Mouse (Mus musculus): ENCODE results near the gene Atoh8. TPM values are rescaled to one million over a fixed set of nuclear protein-coding genes. Genes with fewer than 3 reads are reported as not detected.
A peak's percentile ranks its signal among the peaks of the same experiment; 100 is the strongest.

Atoh8 gene
- polyA plus RNA-seq, 1 experiment from 2014 or later = 9.6 TPM

DNA sequence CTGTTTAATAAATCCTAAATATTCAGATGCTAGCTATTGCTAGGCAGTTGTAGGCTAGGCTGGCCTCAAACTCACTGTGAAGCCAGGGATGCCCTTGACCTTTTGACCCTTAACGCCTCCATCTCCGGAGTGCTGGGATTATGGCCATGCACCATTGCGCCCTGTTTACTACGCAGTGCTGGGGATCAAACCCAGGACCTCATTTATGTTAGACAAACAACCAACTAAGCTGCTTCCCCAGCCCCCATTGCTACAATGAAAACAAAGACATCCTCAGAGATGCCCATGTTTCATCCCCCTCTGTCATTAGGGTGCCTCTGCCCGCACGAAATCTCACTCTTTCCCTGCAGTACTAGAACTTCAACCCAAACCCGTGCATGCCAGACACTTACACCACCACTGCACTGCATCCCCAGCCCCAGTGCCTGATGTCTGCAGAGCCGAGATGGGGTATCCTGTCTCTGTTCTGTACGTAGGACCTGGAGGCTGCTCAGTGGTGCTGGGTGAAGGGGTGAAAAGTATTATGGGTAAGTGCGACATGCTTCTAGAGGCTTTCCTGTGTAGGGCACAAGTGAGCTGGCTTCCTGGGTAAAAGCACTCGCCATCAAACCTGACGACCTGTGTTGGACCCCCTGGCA, 26.4 kb upstream of the Atoh8 start:
- peak; percentile 8; the same call in 1 of the 2 replicates for ATAC-seq (ENCODE audit: low FRiP score)
- Histone ChIP-seq H3K9ac (ENCODE audit: low read depth, low read length) (no peak overlapping the region), H3K4me3 (ENCODE audit: low read depth, low read length) (no peak overlapping the region), H3K27ac (ENCODE audit: low read depth, low read length) (no peak overlapping the region), H3K27me3 (ENCODE audit: control insufficient read depth, insufficient read depth, low read length) (no peaks in the 10 kb centered on the region), H3K36me3 (ENCODE audit: control insufficient read depth, insufficient read depth, low read length) (no peaks in the 10 kb centered on the region), H3K9me3 (ENCODE audit: control insufficient read depth, low read length) (no peaks in the 10 kb centered on the region), H3K4me2 (replicated peaks; ENCODE audit: low read depth, low read length) (no peak overlapping the region), H3K4me1 (replicated peaks; ENCODE audit: control insufficient read depth, insufficient read depth, low read length) (no peaks in the 10 kb centered on the region; the same call in 1 of the 2 replicates)
- 87% methylated on average over 12 of the region's 12 CpGs for WGBS
- no peak for DNase-seq (ENCODE audit: low spot score)

DNA sequence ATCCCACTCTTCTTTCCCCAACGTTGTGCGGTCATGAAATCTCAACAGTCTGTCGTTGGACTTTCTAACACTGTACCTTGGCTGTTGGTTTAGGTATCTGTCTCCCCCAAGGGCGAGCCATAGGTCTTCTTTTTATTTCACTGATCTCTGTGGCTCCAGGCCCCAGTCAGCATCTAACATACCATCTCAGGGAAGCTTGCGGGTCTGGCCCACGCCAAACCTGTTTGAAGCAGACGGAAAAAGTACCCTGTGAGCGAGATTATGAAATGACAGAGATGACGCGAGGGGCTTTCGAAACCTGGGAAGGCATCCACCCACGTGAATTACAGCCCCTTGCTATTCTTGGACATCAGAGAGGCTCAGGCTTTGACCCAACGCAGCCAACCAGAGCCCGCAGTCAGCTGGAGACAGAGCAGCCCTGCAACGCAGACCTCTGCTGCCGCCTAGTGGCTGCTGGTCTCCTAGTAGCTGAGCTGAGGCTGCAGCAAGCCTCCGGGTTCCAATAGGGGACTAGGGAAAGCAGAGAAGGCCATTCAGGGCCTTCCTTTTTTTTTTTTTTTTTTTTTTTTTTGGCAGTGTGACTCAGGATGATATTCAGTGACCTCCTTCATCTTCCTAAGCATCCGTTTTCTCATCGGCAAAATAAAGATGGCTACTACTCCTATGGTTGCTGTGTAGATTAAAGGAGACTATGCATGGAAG, 25.8 kb upstream of the Atoh8 start:
- Histone ChIP-seq H3K9me3 (ENCODE audit: control insufficient read depth, low read length) (no peaks in the 10 kb centered on the region), H3K27me3 (ENCODE audit: control insufficient read depth, insufficient read depth, low read length) (no peaks in the 10 kb centered on the region), H3K27ac (ENCODE audit: low read depth, low read length) (no peak overlapping the region), H3K4me2 (replicated peaks; ENCODE audit: low read depth, low read length) (no peak overlapping the region), H3K9ac (ENCODE audit: low read depth, low read length) (no peak overlapping the region), H3K4me1 (replicated peaks; ENCODE audit: control insufficient read depth, insufficient read depth, low read length) (no peaks in the 10 kb centered on the region; the same call in 1 of the 2 replicates), H3K36me3 (ENCODE audit: control insufficient read depth, insufficient read depth, low read length) (no peaks in the 10 kb centered on the region), H3K4me3 (ENCODE audit: low read depth, low read length) (no peak overlapping the region)
- ATAC-seq (ENCODE audit: low FRiP score) (peak; percentile 88), DNase-seq (ENCODE audit: low spot score) (peak; percentile 96)
- WGBS = 36% methylated on average over 19 of the region's 19 CpGs

DNA sequence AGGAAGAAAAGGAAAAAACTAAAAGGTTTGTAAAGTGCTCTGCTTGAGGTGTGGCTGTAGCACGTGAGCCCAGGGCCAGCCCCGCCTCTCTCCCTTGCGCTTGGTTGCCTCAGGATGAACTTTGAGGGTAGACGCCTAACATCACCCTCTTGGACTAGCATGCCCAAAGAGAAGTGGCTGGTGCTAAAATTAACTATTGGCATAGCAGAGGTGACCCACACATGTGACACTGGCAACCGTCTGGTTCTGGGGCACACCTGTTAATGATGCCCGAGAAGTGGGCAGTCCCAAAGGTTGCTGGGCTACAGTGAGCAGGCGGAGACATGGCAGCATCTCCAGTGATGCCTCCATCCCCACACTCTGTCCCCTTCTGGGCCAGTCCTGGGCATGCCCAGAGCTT, 24.1 kb upstream of the Atoh8 start:
- ATAC-seq (ENCODE audit: low FRiP score) = no peak
- H3K4me3 ChIP-seq (ENCODE audit: low read depth, low read length) = no peak overlapping the region
- H3K36me3 ChIP-seq (ENCODE audit: control insufficient read depth, insufficient read depth, low read length) = no peaks in the 10 kb centered on the region
- no peak overlapping the region for H3K4me2 ChIP-seq (replicated peaks; ENCODE audit: low read depth, low read length)
- H3K4me1 ChIP-seq (replicated peaks; ENCODE audit: control insufficient read depth, insufficient read depth, low read length) = no peaks in the 10 kb centered on the region
- no peak overlapping the region for H3K9ac ChIP-seq (ENCODE audit: low read depth, low read length)
- no peak overlapping the region for H3K27ac ChIP-seq (ENCODE audit: low read depth, low read length)
- no peaks in the 10 kb centered on the region for H3K27me3 ChIP-seq (ENCODE audit: control insufficient read depth, insufficient read depth, low read length)
- no peak for DNase-seq (ENCODE audit: low spot score)
- H3K9me3 ChIP-seq (ENCODE audit: control insufficient read depth, low read length) = no peaks in the 10 kb centered on the region
- 77% methylated on average over 7 of the region's 7 CpGs for WGBS

DNA sequence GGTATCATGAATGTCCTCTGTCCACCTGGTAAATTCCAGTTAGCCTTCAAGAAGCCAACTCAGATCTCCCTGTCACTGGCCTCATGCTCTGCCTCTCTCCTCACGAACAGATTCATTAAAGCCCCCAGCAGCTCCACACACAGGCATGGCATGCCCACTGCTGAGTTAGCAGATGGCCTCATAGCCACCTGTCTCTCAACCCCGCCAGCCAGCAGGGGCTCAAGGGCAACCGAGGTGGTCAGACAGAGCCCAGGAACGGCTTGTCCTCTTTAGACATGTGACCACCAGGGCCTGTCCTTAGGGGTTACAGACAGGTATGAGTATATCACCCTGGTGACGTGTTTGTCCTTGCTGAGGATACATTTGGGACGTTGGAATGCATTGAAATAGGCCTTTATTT, 19.9 kb upstream of the Atoh8 start:
- no peaks in the 10 kb centered on the region for H3K36me3 ChIP-seq (ENCODE audit: control insufficient read depth, insufficient read depth, low read length)
- ATAC-seq (ENCODE audit: low FRiP score) (no peak), DNase-seq (ENCODE audit: low spot score) (no peak)
- no peak overlapping the region for H3K9ac ChIP-seq (ENCODE audit: low read depth, low read length)
- no peak overlapping the region for H3K4me3 ChIP-seq (ENCODE audit: low read depth, low read length)
- 65% methylated on average over 6 of the region's 6 CpGs for WGBS
- no peaks in the 10 kb centered on the region for H3K27me3 ChIP-seq (ENCODE audit: control insufficient read depth, insufficient read depth, low read length)
- no peaks in the 10 kb centered on the region for H3K9me3 ChIP-seq (ENCODE audit: control insufficient read depth, low read length)
- H3K27ac ChIP-seq (ENCODE audit: low read depth, low read length) = no peak overlapping the region
- no peak overlapping the region for H3K4me2 ChIP-seq (replicated peaks; ENCODE audit: low read depth, low read length)
- H3K4me1 ChIP-seq (replicated peaks; ENCODE audit: control insufficient read depth, insufficient read depth, low read length) = no peaks in the 10 kb centered on the region

DNA sequence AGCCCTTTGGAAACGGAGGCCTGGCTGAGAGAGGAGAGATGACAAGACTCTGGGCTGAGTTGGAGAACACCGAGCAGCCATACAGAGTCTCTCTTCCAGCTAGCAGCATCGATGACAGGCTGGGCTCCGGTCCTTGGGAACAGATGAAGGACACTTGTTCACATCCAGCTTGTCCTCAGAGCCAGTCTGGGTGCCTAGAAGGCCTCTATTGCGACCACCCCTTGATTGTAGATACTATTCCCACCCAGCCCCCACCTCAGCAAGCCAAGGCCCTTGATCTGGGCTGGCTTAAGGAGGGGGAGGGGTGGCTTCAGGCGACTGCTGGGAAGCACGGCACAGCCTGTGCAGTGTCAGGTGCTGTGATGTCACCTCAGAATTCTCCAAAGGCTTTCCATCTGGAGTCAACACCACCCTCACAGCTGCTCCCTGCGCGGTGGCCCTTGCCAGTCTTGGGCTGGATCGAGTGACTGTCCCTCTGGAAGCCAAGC, 19.3 kb upstream of the Atoh8 start:
- Histone ChIP-seq H3K4me3 (ENCODE audit: low read depth, low read length) (no peak overlapping the region), H3K27ac (ENCODE audit: low read depth, low read length) (no peak overlapping the region), H3K27me3 (ENCODE audit: control insufficient read depth, insufficient read depth, low read length) (no peaks in the 10 kb centered on the region), H3K4me1 (replicated peaks; ENCODE audit: control insufficient read depth, insufficient read depth, low read length) (no peaks in the 10 kb centered on the region), H3K4me2 (replicated peaks; ENCODE audit: low read depth, low read length) (no peak overlapping the region), H3K36me3 (ENCODE audit: control insufficient read depth, insufficient read depth, low read length) (no peaks in the 10 kb centered on the region), H3K9me3 (ENCODE audit: control insufficient read depth, low read length) (no peaks in the 10 kb centered on the region), H3K9ac (ENCODE audit: low read depth, low read length) (no peak overlapping the region)
- WGBS = 57% methylated on average over 10 of the region's 10 CpGs
- ATAC-seq (ENCODE audit: low FRiP score) = peak; percentile 61
- no peak for DNase-seq (ENCODE audit: low spot score)

DNA sequence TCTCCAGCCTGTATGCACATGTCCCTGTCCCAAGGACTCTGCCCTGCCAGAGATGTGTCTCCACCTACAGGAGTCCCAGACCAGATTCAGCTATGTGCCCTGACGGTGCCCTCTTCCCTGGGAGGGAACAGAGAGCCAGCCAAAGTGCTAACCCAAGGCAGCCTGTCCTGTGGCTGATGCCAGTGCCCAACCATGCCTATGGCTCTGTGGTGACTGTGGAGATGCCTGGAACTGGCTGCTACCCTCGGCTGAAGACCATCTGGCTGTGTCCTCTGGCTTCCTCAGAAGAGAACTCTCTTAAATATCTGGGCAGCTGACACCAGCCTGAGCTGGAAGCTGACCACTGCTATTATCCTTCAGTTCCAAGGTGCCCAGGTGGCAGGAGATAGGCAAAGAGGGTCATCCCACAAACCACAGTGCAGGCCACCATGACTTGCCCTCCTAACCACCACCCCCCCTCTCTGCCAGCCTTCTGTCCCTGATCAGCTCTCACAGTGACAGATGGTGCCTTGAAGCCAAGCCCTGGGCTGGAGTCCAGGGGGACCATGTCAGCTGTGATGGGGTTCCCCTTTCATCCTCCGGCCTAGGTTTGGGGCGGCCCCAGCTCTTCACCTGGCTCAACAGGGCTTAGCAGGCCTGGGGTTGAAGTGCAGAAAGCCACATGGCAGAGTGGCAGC, 18.7 kb upstream of the Atoh8 start:
- 87% methylated on average over 4 of the region's 4 CpGs for WGBS
- no peak for ATAC-seq (ENCODE audit: low FRiP score)
- no peak for DNase-seq (ENCODE audit: low spot score)

DNA sequence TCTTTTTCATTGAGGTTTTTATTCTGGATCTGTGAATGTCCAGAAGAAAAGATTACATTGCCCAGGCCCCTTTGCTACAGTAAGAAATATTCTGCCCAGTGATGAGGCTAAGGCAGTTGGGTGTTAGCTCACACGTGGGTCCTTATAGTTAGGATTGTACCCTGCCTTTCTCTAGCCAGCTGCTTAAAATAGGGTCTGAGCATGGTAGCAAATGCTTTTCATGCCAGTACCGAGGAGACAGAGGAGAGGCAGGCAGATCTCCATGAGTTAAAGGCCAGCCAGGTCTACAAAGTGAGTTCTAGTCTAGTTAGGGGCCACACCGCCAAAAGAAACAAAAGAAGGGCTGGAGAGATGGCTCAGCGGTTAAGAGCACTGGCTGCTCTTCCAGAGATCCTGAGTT, 17.8 kb upstream of the Atoh8 start:
- DNase-seq (ENCODE audit: low spot score) = no peak
- Histone ChIP-seq H3K27me3 (ENCODE audit: control insufficient read depth, insufficient read depth, low read length) (no peaks in the 10 kb centered on the region), H3K4me1 (replicated peaks; ENCODE audit: control insufficient read depth, insufficient read depth, low read length) (no peaks in the 10 kb centered on the region), H3K9me3 (ENCODE audit: control insufficient read depth, low read length) (no peaks in the 10 kb centered on the region), H3K4me3 (ENCODE audit: low read depth, low read length) (no peak overlapping the region), H3K9ac (ENCODE audit: low read depth, low read length) (no peak overlapping the region), H3K27ac (ENCODE audit: low read depth, low read length) (no peak overlapping the region), H3K4me2 (replicated peaks; ENCODE audit: low read depth, low read length) (no peak overlapping the region), H3K36me3 (ENCODE audit: control insufficient read depth, insufficient read depth, low read length) (no peaks in the 10 kb centered on the region)
- 80% methylated on average over 4 of the region's 4 CpGs for WGBS
- ATAC-seq (ENCODE audit: low FRiP score) = no peak

More for the DNA sequence above, 18.7 kb upstream of the Atoh8 start:
- no peak overlapping the region for H3K4me2 ChIP-seq (replicated peaks; ENCODE audit: low read depth, low read length)
- no peak overlapping the region for H3K4me3 ChIP-seq (ENCODE audit: low read depth, low read length)
- no peak overlapping the region for H3K9ac ChIP-seq (ENCODE audit: low read depth, low read length)
- no peaks in the 10 kb centered on the region for H3K4me1 ChIP-seq (replicated peaks; ENCODE audit: control insufficient read depth, insufficient read depth, low read length)
- H3K27ac ChIP-seq (ENCODE audit: low read depth, low read length) = no peak overlapping the region
- no peaks in the 10 kb centered on the region for H3K9me3 ChIP-seq (ENCODE audit: control insufficient read depth, low read length)
- no peaks in the 10 kb centered on the region for H3K27me3 ChIP-seq (ENCODE audit: control insufficient read depth, insufficient read depth, low read length)
- no peaks in the 10 kb centered on the region for H3K36me3 ChIP-seq (ENCODE audit: control insufficient read depth, insufficient read depth, low read length)

DNA sequence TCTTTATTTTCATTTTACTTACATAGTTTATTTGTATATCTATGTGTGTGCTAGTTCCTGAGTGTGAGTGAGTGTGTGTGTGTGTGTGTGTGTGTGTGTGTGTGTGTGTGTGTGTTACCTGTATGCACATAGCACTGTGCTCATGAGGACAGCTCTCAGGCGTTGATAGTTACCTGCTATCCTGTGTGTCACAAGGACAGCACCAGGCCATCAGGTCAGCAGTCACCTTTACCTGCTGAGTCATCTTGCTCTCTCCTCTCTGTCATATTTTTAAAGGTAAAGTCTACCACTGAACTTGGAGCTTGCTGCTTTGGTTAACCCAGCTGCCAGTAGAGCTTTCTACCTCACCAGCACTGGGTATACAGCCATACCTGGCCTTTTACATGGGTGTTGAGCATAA, 17.1 kb upstream of the Atoh8 start:
- no peak for DNase-seq (ENCODE audit: low spot score)
- H3K27ac ChIP-seq (ENCODE audit: low read depth, low read length) = no peak overlapping the region
- H3K9me3 ChIP-seq (ENCODE audit: control insufficient read depth, low read length) = no peaks in the 10 kb centered on the region
- no peaks in the 10 kb centered on the region for H3K27me3 ChIP-seq (ENCODE audit: control insufficient read depth, insufficient read depth, low read length)
- H3K4me1 ChIP-seq (replicated peaks; ENCODE audit: control insufficient read depth, insufficient read depth, low read length) = no peaks in the 10 kb centered on the region
- 92% methylated on average over 1 of the region's 1 CpGs for WGBS
- ATAC-seq (ENCODE audit: low FRiP score) = no peak
- H3K36me3 ChIP-seq (ENCODE audit: control insufficient read depth, insufficient read depth, low read length) = no peaks in the 10 kb centered on the region
- no peak overlapping the region for H3K4me2 ChIP-seq (replicated peaks; ENCODE audit: low read depth, low read length)
- no peak overlapping the region for H3K4me3 ChIP-seq (ENCODE audit: low read depth, low read length)
- no peak overlapping the region for H3K9ac ChIP-seq (ENCODE audit: low read depth, low read length)
